Mouse (Mus musculus): ENCODE results near the gene Lmo2.

GRCm38 (mm10) chr2:103931511-103931911 lies 26.3 kb upstream of the Lmo2 start:
- no peak for TF ChIP-seq CTCF (IDR thresholded peaks at IDR 0.05; ENCODE audit: low read depth, low read length)
- TF ChIP-seq GATA2 (IDR thresholded peaks at IDR 0.05; ENCODE audit: borderline replicate concordance, low read depth, low read length) = no peak
- TF ChIP-seq TAL1 (conservative IDR thresholded peaks at IDR 0.05; ENCODE audit: low read depth, low read length) = no peak

All from G1E (cell line).